Mouse (Mus musculus) kidney, adult 18-20 months (tissue): ENCODE measurements around the gene Prom1.

ENCODE experiments used
- DNase-seq: peaks from one replicate; pipeline ENCODE4 v3.0.0; 2021

Prom1 gene

GRCm38 (mm10) chr5:44080276-44081054 lies 21.4 kb downstream of the Prom1 start:
- no peak for DNase-seq

- DNase-seq = no peak
Measured at GRCm38 (mm10) chr5:44075432-44075831, 26.4 kb downstream of the Prom1 start.

GRCm38 (mm10) chr5:44073634-44074033 lies 28.2 kb downstream of the Prom1 start:
- DNase-seq = no peak

- DNase-seq = no peak
Measured at GRCm38 (mm10) chr5:44070529-44071133, 31.2 kb downstream of the Prom1 start.

GRCm38 (mm10) chr5:44058258-44058657 lies 43.6 kb downstream of the Prom1 start:
- DNase-seq = no peak

DNA sequence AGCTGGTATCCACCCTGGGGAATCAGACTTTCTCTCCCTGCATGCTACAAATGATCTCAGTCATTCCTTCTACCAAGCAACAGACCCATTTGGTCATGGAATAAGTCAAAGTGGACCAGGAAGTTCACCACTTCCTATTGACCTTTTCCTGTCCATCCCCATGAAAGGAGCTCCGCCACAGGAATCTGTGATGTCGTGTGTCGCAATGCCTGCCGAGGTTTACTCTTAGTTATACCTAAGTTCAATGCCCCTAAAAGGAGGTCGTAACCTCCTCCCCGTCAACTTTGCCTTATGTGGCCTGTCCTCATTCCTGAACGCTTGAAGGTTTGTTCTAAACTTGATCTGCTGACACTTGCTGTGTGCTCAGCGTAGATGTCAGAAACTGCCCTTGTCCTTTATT lies 51.6 kb downstream of the Prom1 start:
- DNase-seq = no peak

GRCm38 (mm10) chr5:44049395-44049976 lies 52.3 kb downstream of the Prom1 start:
- DNase-seq = no peak

DNA sequence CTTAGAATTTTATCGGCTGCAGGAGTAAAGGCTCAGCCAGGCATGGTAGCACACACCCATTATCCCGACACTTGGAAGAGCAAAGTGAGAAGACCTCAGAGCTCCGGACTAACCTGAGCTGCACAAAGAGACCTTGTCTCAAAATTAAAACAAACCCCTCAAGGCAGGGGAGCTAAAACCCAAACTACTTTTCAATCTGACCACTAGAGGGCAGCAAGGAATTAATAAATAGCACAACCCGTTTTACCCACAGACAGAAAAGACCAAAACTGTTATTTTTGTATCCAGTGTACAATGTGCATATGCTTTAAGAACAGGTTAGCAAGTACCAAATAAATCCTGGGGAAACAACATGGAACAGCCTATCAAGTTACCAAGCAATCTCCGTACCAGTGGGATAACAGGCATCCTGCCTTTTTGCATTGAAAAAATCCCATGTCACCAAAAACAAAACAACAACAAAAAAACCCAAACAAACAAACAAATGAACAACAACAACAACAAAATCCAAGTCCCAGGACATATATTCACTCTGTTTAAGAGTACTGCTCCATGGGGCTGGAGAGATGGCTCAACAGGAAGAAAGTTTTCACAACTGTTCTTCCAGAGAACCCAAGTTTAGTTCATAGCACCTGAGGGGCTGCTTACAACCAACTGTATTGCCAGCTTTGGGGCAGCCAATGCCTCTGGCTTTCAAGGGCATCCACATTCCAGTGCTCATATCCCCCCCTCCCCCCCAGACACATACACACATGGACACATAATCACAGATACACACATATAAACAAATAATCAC lies 53.1 kb downstream of the Prom1 start:
- no peak for DNase-seq

GRCm38 (mm10) chr5:44041725-44042124 lies 60.1 kb downstream of the Prom1 start:
- no peak for DNase-seq

DNA sequence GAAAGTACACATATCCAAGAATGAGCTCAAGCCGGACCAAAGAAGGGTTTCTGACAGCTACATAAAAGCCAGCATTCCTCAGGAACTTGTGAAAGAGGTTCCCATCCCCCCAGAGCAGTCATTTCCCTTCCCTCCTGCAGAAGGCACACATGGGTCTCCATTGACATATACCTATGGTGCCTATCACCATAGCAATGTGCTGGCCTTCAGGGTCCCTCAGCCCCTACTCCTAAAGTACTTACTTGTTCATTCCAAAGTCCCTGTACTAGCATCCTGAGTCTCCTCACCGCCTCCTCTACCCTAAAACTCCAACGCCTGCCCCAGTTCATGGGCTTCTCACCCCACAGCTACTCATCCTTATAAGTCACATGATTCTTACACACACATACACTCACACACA lies 60.8 kb downstream of the Prom1 start:
- no peak for DNase-seq

- no peak for DNase-seq
Measured at GRCm38 (mm10) chr5:43998295-43998989, 103.4 kb downstream of the Prom1 start.

- DNase-seq = no peak
Measured at GRCm38 (mm10) chr5:43997626-43998025, 104.2 kb downstream of the Prom1 start.

GRCm38 (mm10) chr5:43996162-43996561 lies 105.7 kb downstream of the Prom1 start:
- no peak for DNase-seq

DNA sequence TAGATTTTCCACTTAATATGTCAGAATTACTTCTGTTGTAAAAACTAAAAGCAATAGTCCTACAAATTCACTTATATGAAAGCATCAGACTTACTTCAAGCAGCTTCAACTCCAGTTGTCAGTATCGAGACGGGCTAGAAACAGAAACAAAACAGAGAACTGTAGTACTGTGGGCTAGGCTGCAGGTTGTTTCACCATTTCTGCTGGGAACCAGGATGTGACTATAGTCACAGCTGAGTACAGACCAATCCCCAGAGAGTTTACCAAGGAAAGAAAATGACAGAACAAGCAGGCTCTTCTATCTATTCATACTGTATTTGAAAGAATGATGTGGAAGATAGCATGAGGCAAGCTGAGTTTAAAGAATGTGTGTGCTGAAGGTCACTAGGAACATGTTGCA lies 106.9 kb downstream of the Prom1 start:
- no peak for DNase-seq

GRCm38 (mm10) chr5:43990316-43990715 lies 111.5 kb downstream of the Prom1 start:
- DNase-seq = peak; percentile 76

DNA sequence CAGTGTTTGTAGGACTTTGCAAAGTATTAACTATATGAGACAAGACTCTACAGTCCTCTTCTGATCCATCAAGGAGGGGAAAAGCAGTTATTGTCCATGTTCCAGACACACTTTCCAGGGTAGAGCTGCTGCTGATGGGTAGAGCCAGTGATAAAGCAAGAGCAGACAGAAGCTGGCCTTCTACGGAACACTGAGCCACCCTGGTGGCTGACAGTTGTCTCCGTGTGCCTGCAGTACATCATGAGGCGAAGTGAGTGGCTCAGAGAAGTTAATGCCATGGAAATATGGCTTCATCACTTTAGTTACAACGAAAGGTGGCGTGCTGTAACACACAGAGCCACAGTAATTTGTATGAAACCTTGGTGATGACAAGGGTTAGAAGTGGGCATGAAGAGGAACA lies 112.8 kb downstream of the Prom1 start:
- no peak for DNase-seq

DNA sequence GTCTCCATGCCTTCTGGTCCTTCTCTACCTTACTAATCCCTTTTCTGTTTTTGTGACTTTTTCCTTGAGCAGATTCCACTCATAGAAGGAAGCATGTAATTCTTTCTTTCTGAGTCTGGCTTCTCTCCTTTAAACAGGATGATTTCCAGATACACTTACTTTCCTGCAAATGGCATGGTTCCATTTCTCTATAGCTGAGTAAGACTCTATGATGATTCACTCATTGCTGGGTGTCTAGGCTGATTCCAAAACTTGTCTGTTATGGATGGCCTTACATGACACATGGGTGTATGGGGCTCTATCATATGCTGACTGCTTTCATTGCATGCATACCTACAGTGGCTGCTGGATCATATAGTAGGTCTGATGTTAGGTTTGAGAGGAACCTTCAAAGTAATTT lies 115.6 kb downstream of the Prom1 start:
- DNase-seq = no peak

DNA sequence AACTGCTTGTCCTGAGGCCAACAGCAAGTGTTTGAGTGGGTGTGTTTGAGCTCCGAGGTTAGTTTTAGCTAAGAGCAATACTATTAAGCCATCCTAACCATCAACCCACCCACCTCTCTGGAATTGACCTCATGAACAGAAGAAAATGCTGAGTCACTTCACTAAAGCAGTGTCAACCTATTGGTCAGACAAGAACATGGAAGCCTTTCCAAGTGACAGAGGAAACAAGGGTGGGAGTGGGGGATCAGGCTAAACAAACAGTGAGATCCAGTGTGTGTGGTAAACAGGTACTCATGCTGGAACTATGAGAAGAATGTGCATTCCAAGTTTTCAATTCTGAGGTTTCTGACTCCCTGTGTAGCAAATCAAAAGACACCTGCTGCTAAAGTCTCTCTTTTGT lies 118.9 kb downstream of the Prom1 start:
- DNase-seq = no peak

DNA sequence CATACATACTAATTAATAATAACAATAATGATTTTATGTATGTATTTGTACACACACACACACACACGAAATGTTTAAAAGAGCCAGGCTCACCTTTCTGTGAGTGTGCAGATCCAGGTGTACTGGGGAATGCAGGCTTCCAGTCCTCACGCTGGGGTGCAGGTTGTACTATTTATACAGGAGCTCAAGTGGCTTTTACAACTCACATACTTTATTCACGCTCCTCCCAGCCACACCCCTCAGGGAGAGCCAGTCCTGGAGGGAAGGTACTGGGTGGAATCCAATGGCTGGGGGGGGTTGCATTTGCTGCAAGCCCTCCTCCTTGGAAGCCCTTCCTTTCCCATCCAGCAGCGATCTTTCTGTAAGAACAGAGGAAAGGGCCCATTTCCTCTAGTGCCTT lies 120.2 kb downstream of the Prom1 start, which contains the start of gene Fgfbp1:
Gene Fgfbp1 (minus strand): TSS at position 160 of the 400 bp plus-strand sequence.
- DNase-seq = peak; percentile 17

DNA sequence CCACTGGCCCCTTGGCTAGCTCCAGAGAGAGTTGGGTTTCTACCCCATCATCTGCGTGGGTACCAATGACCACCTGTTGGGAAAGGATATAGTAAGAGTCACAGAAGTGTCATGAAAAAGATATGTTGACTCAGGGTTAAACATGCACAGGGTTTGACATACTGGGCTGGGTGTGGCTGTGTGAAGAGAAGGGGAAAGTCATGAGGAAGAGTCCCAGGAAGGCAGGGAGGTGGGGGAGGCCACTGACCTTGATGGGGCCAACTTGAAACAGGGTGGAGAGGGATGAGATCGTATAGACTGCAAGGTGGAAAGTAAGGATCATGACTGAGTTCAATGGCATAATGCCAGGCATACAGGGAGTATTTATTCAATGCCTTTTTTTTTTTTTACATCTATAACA lies 121.4 kb downstream of the Prom1 start:
- no peak for DNase-seq

DNA sequence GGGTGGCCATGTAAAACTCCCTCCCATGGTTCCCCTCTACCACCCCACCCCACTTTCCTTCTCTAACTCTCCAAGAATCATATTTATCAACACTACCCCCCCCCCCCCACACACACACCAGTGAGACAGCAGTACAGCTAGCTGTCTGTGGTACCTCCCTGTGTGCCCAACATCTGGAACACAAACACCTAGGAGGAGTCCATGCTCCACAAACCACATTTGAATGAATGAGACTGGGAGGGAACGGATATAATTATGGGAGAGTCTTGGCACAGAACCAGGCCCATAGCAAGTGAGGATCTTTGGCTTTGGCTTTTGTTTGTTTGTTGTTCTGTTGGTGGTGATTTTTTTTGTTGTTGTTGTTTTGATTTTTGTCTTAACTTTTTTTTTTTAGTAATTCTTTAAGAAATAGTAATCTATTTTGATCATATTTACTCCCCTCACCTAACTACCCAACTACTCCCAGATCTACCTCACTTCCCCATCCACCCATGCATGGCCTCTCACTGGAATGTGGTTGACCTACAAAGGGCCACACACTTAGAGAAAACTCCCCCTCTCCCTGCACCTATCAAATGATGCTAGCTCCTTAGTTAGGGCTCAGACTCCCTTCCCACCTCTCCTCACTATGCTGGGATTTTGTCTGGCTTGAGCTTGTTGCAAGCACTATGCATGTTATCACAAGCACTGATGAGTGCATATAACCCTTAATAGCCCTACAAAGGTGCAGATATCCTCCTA lies 124.8 kb downstream of the Prom1 start:
- DNase-seq = no peak

DNA sequence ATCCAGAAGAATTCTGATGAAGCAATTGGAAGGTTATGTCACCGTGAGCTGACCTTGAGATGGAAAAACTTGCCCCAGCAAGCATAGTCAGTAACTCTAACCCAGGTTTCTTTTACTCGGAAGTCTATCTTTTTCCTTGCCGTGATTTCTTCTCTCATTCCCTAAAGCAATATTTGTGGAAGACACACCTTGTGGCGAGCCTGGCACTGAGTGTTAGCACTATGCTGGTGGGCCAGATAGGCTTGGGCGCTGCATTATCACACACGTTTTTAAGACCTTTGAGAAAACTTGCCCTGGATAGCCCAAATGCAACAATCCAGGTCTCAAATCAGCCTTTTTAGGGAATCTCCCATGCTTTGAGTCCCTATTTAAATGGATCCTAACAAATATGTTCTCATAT lies 127.7 kb downstream of the Prom1 start:
- DNase-seq = no peak
